Comparison of ENCODE assay signal across 9 mouse cellular contexts in genomic region chr1:133057345-133058034, GRCm38 (mm10). TPM values are rescaled to one million over a fixed set of nuclear protein-coding genes. Genes with fewer than 3 reads are reported as not detected.
A peak's percentile ranks its signal among the peaks of the same experiment; 100 is the strongest.
DNase-seq lines count a peak whose midpoint lies in the region; ATAC-seq and TF ChIP-seq lines count a peak whose summit lies in the region.
"Had no signal": no experiment of that assay in that cellular context is flagged by ENCODE, and none has a peak within 500 bp of the region (broad histone marks: within the 10 kb centered on the region; RNA-seq: fewer than 3 reads in every experiment).

No protein-coding gene starts in this region.

- 54% methylated on average over 7 of the region's 7 CpGs for WGBS in lung, embryonic 15.5 days
- 38% methylated on average over 7 of the region's 7 CpGs for WGBS in embryonic facial prominence, embryonic 13.5 days
- 23% methylated on average over 7 of the region's 7 CpGs for WGBS in limb, embryonic 14.5 days

- H3K27ac ChIP-seq in lung, embryonic 15.5 days: no peak overlapping the region
- peak overlapping the region; percentile 64 for H3K27ac ChIP-seq in embryonic facial prominence, embryonic 13.5 days
- no peak overlapping the region for H3K27ac ChIP-seq in limb, embryonic 14.5 days (replicated peaks; ENCODE audit: low read depth, low read length)
- H3K27ac ChIP-seq: embryonic facial prominence, embryonic 12.5 days had no signal

- no peak overlapping the region for H3K9ac ChIP-seq in lung, embryonic 15.5 days
- no peak overlapping the region for H3K9ac ChIP-seq in embryonic facial prominence, embryonic 13.5 days
- H3K9ac ChIP-seq in limb, embryonic 14.5 days (ENCODE audit: low read depth, low read length, severe bottlenecking): 0 out of 2 replicates have a peak overlapping the region, but pooled peaks have one; percentile 2
- H3K9ac ChIP-seq: embryonic facial prominence, embryonic 12.5 days had no signal

- no peaks in the 10 kb centered on the region for H3K36me3 ChIP-seq in lung, embryonic 15.5 days
- H3K36me3 ChIP-seq in embryonic facial prominence, embryonic 13.5 days: no peaks in the 10 kb centered on the region
- no peaks in the 10 kb centered on the region for H3K36me3 ChIP-seq in limb, embryonic 14.5 days (ENCODE audit: control insufficient read depth, insufficient read depth, low read length)
- H3K36me3 ChIP-seq: embryonic facial prominence, embryonic 12.5 days had no signal

- ATAC-seq in lung, embryonic 15.5 days (ENCODE audit: borderline replicate concordance, extremely low read depth, low FRiP score, low TSS enrichment): 0 out of 2 replicates have a peak, but pooled peaks have one; percentile 16
- ATAC-seq in embryonic facial prominence, embryonic 13.5 days (ENCODE audit: insufficient number of reproducible peaks, insufficient read depth, low FRiP score, low TSS enrichment, low read depth): no peak
- ATAC-seq in limb, embryonic 14.5 days (ENCODE audit: low FRiP score, low read depth): peak; percentile 19; the same call in 1 of the 2 replicates

- H3K27me3 ChIP-seq in lung, embryonic 15.5 days: no peaks in the 10 kb centered on the region
- no peaks in the 10 kb centered on the region for H3K27me3 ChIP-seq in embryonic facial prominence, embryonic 13.5 days
- no peaks in the 10 kb centered on the region for H3K27me3 ChIP-seq in limb, embryonic 14.5 days (ENCODE audit: control insufficient read depth, insufficient read depth, low read length)
- H3K27me3 ChIP-seq: embryonic facial prominence, embryonic 12.5 days had no signal

- peaks cover 28% of the 10 kb centered on the region for H3K4me1 ChIP-seq in lung, embryonic 15.5 days
- peaks cover 27% of the 10 kb centered on the region for H3K4me1 ChIP-seq in embryonic facial prominence, embryonic 13.5 days
- H3K4me1 ChIP-seq in limb, embryonic 14.5 days (ENCODE audit: control insufficient read depth, insufficient read depth, low read length): peaks cover 24% of the 10 kb centered on the region

- no peaks in the 10 kb centered on the region for H3K9me3 ChIP-seq in lung, embryonic 15.5 days
- no peaks in the 10 kb centered on the region for H3K9me3 ChIP-seq in embryonic facial prominence, embryonic 13.5 days
- no peaks in the 10 kb centered on the region for H3K9me3 ChIP-seq in limb, embryonic 14.5 days (ENCODE audit: control insufficient read depth, low read length)
- H3K9me3 ChIP-seq: embryonic facial prominence, embryonic 12.5 days had no signal

- no peak for DNase-seq in lung, adult 18-20 months
- peak; percentile 85 for DNase-seq in adrenal gland, adult 2 months
- DNase-seq in limb, embryonic 14.5 days (ENCODE audit: low spot score): peak; percentile 63
- no peak for DNase-seq in layer of hippocampus, postnatal 10 days (ENCODE audit: low spot score in 2 of 2)
- no peak for DNase-seq in spleen, adult 12 weeks (ENCODE audit: low spot score)
- DNase-seq: right cerebral cortex, postnatal 14 days had no signal

- TF ChIP-seq POLR2A in limb, embryonic 14.5 days (IDR thresholded peaks at IDR 0.05; ENCODE audit: borderline replicate concordance, extremely low read depth, insufficient read depth, insufficient read length): no peak

- no peak overlapping the region for H3K4me2 ChIP-seq in lung, embryonic 15.5 days
- H3K4me2 ChIP-seq in embryonic facial prominence, embryonic 13.5 days: no peak overlapping the region
- H3K4me2 ChIP-seq in limb, embryonic 14.5 days (replicated peaks; ENCODE audit: low read depth, low read length, severe bottlenecking): no peak overlapping the region
- H3K4me2 ChIP-seq: embryonic facial prominence, embryonic 12.5 days had no signal

- H3K4me3 ChIP-seq in lung, embryonic 15.5 days: no peak overlapping the region
- no peak overlapping the region for H3K4me3 ChIP-seq in embryonic facial prominence, embryonic 13.5 days
- H3K4me3 ChIP-seq in limb, embryonic 14.5 days (replicated peaks; ENCODE audit: low read length): no peak overlapping the region
- H3K4me3 ChIP-seq: embryonic facial prominence, embryonic 12.5 days had no signal

RNA-seq across cellular contexts. Expression of gene Pik3c2b, which starts 12.0 kb away (rescaled TPM):
- polyA plus RNA-seq in lung, embryonic 15.5 days (2015; fragmentation: Nextera tagmentation; extraction: Ambion mirVana): 6.0 and 6.1 TPM in 2 replicates
- 1 to 10 TPM; 4.6 to 6.5 TPM for total RNA-seq in adrenal gland, adult 2 months (2021)
- polyA plus RNA-seq in adrenal gland, adult 2 months (2012; rRNA removed): 6.5 and 7.2 TPM in 2 replicates
- polyA plus RNA-seq in embryonic facial prominence, embryonic 13.5 days (2015; fragmentation: Nextera tagmentation; extraction: Ambion mirVana): 7.4 and 7.9 TPM in 2 replicates
- polyA plus RNA-seq in limb, embryonic 14.5 days (2012; rRNA removed): 10.7 and 13.5 TPM in 2 replicates
- 8.1 and 8.4 TPM in 2 replicates for polyA plus RNA-seq in limb, embryonic 14.5 days (2014; fragmentation: Nextera tagmentation; extraction: Ambion mirVana)
- 10 to 100 TPM; 27.1 to 28.0 TPM for total RNA-seq in layer of hippocampus, postnatal 10 days (2021)

RNA-seq across cellular contexts. Expression of gene Mdm4, which starts 27.1 kb away (rescaled TPM):
- 33.3 and 36.7 TPM in 2 replicates for polyA plus RNA-seq in lung, embryonic 15.5 days (2015; fragmentation: Nextera tagmentation; extraction: Ambion mirVana)
- 10 to 100 TPM; 44.1 to 70.4 TPM for total RNA-seq in adrenal gland, adult 2 months (2021)
- 15.0 and 15.3 TPM in 2 replicates for polyA plus RNA-seq in adrenal gland, adult 2 months (2012; rRNA removed)
- polyA plus RNA-seq in embryonic facial prominence, embryonic 13.5 days (2015; fragmentation: Nextera tagmentation; extraction: Ambion mirVana): 41.9 and 46.5 TPM in 2 replicates
- 132 and 144 TPM in 2 replicates for polyA plus RNA-seq in limb, embryonic 14.5 days (2012; rRNA removed)
- 45.6 and 50.2 TPM in 2 replicates for polyA plus RNA-seq in limb, embryonic 14.5 days (2014; fragmentation: Nextera tagmentation; extraction: Ambion mirVana)
- total RNA-seq in layer of hippocampus, postnatal 10 days (2021): 10 to 100 TPM; 93.0 to 99.9 TPM

Comparison
In these comparisons a context has a peak if more than half of its experiments do, and no peak if none do; other contexts are left out.
1. DNase-seq: peak in adrenal gland, adult 2 months (single experiment) and limb, embryonic 14.5 days (single experiment); none in lung, adult 18-20 months (0 of 2), layer of hippocampus, postnatal 10 days (0 of 2) and spleen, adult 12 weeks (single experiment).